Mouse (Mus musculus) midbrain, embryonic 13.5 days (tissue): ENCODE data around the gene Mocs3. TPM values are rescaled to one million over a fixed set of nuclear protein-coding genes. Genes with fewer than 3 reads are reported as not detected.

Source experiments
- ATAC-seq: fragments of 200-750 bp; cut with Nextera tagmentation; 2 replicates; pipeline ENCODE4 v1.8.0; 2017; ENCODE audit warnings: mild to moderate bottlenecking, moderate TSS enrichment, moderate library complexity
- H3K27ac ChIP-seq: fragments of 300-500 bp; sonication (generic); 2 replicates; pipeline ENCODE4 v1.5.1; 2015; ENCODE audit warnings: inconsistent platforms, mild to moderate bottlenecking, moderate library complexity
- H3K27me3 ChIP-seq: fragments of 300-500 bp; sonication (generic); 2 replicates; pipeline ENCODE4 v1.6.1; 2015; ENCODE audit warnings: mild to moderate bottlenecking, inconsistent platforms
- H3K36me3 ChIP-seq: fragments of 300-500 bp; sonication (generic); 2 replicates; pipeline ENCODE4 v1.6.1; 2015; ENCODE audit warnings: mild to moderate bottlenecking, inconsistent platforms
- H3K4me1 ChIP-seq: fragments of 300-500 bp; sonication (generic); replicated peaks from 2 replicates; pipeline ENCODE4 v1.6.1; 2015; ENCODE audit warnings: inconsistent platforms
- H3K4me2 ChIP-seq: fragments of 300-500 bp; sonication (generic); replicated peaks from 2 replicates; pipeline ENCODE4 v1.6.1; 2015; ENCODE audit warnings: moderate library complexity, mild to moderate bottlenecking, inconsistent platforms
- H3K4me3 ChIP-seq: fragments of 300-500 bp; sonication (generic); replicated peaks from 2 replicates; pipeline ENCODE4 v1.5.1; 2015; ENCODE audit warnings: mild to moderate bottlenecking, inconsistent platforms
- H3K9ac ChIP-seq: fragments of 300-500 bp; sonication (generic); replicated peaks from 2 replicates; pipeline ENCODE4 v1.6.1; 2015; ENCODE audit warnings: mild to moderate bottlenecking, inconsistent platforms
- H3K9me3 ChIP-seq: fragments of 300-500 bp; sonication (generic); 2 replicates; pipeline ENCODE4 v1.6.1; 2016; ENCODE audit warnings: mild to moderate bottlenecking, inconsistent platforms
- WGBS: fragments of 180-500 bp; shearing (Covaris S2); methylation state at CpG from one replicate; pipeline ENCODE4 v1.1.7; 2015; 5-methylcytosine and 5-hydroxymethylcytosine counted together
- polyA plus RNA-seq: library from polyadenylated mRNA; unstranded; fragments of >200 nt; fragmentation: Nextera tagmentation; extraction: Ambion mirVana; gene quantifications from 2 replicates; pipeline ENCODE4 v1.2.1, GENCODE M21; 2015

Mocs3 gene
- polyA plus RNA-seq, 1 experiment from 2014 or later = 8.7 TPM

DNA sequence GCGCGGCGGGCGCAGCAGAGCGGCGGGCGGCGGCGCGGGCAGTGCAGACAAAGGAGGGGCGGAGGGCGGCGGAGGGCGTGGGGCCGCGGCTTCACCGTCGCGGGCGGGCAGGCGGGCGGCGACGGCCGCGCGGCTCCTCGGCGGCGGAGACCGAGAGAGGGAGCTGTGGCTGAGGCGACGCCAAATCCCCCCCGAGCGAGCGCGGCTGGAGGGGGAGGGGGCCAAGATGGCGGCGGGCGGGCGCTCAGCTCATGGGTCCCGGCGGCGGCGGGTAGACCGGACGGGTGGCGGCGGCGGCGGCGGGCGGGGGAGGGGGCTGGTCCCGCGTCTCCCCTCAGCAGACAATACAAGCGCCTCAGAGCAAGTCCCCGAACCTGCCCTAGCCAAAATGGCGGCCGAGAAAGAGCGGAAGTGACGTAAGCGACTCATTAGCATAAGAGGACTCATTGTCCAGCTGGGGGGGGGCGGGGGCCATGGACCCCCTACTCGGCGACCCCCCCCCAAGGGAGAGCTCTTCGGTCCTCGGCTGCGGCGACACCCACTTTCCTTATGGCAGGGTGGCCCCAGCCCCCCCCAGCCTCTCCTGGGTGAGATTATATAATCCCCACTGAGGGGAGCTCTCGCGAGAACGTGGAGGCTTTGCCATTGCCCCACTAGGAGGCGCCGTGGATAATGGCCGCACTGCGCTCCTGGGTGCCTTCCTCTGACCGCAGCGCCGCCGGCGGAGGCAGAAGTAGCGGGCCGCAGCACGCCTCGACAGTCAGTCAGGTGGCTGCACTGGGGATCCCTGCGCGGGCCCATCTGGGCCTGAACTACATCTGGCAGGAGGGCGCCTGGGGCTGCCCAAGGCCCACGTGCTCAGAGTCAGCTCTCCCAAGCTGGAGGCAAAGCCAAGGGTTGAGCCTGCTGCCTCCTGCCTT lies 23.4 kb upstream of the Mocs3 start, which contains the start of gene Adnp:
Gene Adnp (minus strand): TSS at position 388 of the 920 bp plus-strand sequence.
- peak within 1 kb of the TSS; percentile 99 for H3K4me3 ChIP-seq
- peak within 1 kb of the TSS; percentile 99 for H3K27ac ChIP-seq
- under 1% methylated on average over 40 of the region's 89 CpGs for WGBS
- peak within 1 kb of the TSS; percentile 87 for H3K4me2 ChIP-seq
- ATAC-seq = peak; percentile 92
- H3K9ac ChIP-seq = peak within 1 kb of the TSS; percentile 100
- peaks cover 38% of the 10 kb centered on the region for H3K36me3 ChIP-seq
- peaks cover 29% of the 10 kb centered on the region for H3K4me1 ChIP-seq
- H3K9me3 ChIP-seq = no peaks in the 10 kb centered on the region
- no peaks in the 10 kb centered on the region for H3K27me3 ChIP-seq

DNA sequence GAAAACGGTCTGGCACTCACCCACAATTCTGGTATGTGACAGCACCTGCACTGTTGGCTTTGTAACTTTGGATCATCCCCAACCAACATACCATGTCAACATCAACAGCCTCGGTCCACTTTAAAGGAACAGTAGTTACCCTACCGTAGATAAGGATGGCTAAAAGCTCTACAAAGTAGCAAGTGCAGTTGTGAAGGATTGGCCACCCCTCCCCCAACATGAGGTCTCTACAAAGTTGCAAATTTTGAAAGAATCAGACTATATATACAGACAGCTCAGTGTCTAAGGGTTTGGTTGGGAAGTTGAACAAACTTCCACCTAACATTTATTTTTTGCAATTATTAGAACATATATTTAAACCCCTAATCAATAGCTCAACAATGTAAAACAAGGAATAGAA lies 22.5 kb upstream of the Mocs3 start:
- H3K4me2 ChIP-seq = peak overlapping the region; percentile 87; the same call in 1 of the 2 replicates
- 0 out of 2 replicates have a peak, but pooled peaks have one; percentile 1 for ATAC-seq
- H3K9ac ChIP-seq = no peak overlapping the region
- H3K9me3 ChIP-seq = no peaks in the 10 kb centered on the region
- peaks cover 21% of the 10 kb centered on the region for H3K4me1 ChIP-seq
- H3K27ac ChIP-seq = peak overlapping the region; percentile 99
- H3K27me3 ChIP-seq = no peaks in the 10 kb centered on the region
- no peak overlapping the region for H3K4me3 ChIP-seq
- WGBS = 91% methylated on average over 3 of the region's 3 CpGs
- H3K36me3 ChIP-seq = peaks cover 44% of the 10 kb centered on the region

DNA sequence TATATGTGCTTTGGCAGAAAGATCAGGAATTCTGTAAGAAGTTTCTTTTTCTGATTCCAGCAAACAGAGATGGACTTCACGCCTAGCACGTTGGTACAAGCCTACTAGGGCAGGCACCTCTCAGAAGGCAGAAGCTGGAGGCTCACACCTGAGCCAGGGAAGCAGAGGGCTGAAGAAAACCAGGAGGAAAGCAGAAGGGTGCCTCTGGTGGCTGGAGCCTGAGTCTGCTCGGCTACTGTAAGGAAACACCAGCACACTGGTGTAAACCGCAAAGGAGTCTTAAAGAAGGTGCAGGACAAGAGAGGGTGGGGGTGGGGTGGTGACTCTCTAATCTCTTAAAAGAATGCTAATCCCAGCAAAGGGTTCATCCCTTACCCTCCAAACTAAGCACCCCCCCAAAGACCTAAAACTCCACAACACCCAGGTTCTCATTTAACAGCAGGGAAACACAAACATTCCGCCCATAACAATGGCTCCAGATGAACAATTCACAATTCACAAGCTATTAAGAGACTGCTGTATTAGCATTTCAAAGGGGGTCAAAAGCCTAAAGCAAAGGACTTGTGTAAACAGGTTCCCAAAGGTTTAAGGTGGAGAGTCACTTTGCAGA lies 16.5 kb upstream of the Mocs3 start:
- H3K9ac ChIP-seq = no peak overlapping the region
- no peak overlapping the region for H3K27ac ChIP-seq
- ATAC-seq = no peak
- H3K36me3 ChIP-seq = peaks cover 90% of the 10 kb centered on the region
- 43% methylated on average over 5 of the region's 5 CpGs for WGBS
- no peak overlapping the region for H3K4me2 ChIP-seq
- H3K4me1 ChIP-seq = no peaks in the 10 kb centered on the region
- no peaks in the 10 kb centered on the region for H3K27me3 ChIP-seq
- H3K4me3 ChIP-seq = no peak overlapping the region
- no peaks in the 10 kb centered on the region for H3K9me3 ChIP-seq

DNA sequence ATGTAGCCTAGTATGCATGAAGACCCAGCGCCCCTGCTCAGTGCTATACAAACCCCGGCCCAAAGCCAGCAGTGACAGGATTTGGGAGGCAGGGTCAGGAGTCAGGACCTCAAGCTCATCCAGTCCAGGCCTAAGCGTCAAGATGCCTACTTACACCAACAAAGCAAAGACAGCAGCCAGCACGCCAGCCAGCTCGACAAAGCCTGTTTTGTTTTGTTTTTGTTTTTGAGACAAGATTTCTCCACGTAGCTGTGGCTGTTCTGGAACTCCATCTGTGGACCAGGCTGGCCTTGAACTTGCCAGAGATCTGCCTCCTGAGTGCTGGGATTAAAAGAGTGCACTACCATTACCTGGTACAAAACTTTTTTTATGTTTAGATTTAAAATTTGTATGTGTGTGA lies 7.1 kb upstream of the Mocs3 start:
- peaks cover 76% of the 10 kb centered on the region for H3K36me3 ChIP-seq
- ATAC-seq = no peak
- 86% methylated on average over 6 of the region's 6 CpGs for WGBS

DNA sequence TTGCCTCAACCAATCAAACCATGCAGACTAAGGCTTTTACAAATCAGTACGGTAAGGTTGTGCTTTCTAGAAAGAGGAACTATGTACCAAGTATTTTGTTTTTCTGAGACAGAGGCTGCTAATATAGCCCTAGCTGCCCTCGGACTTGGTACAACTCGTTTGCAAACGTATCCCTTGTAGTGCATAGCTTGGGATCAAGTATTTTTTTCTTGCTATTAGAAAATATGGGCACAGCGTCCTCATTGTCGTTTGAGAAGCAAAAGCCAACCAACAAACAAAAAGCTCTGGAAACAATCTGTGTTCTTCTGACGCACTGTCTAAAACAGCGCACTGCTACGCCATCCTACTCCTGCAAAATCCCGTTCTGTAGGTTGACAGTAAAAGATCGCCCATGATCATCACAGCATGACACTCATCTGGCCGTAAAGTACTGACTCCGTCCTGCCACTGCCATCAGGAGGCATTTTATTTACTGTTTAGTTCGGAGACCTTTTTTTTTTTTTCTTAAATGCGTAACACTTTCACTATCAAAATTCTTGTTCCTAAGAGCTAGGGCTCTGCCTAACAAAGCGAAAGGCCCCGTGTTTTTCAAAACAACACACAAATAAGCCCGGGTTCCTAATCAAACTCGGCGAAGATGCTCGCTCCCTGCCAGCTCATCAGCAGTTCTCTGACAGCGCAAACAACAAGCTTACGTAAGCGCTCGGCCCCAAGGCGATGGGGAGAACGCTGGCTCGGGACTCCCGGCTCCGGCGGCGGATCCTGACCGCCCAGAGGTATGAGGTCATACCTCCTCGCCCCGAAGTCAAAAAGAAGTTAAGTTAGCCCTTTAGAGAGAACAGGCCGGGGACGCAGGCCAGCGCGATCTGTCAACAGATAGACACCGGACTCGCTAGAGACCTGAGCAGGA lies 1.1 kb upstream of the Mocs3 start:
- peaks cover 39% of the 10 kb centered on the region for H3K36me3 ChIP-seq
- peak; percentile 58 for ATAC-seq
- H3K9ac ChIP-seq = peak overlapping the region; percentile 97
- WGBS = 22% methylated on average over 41 of the region's 41 CpGs
- no peaks in the 10 kb centered on the region for H3K27me3 ChIP-seq
- peaks cover 49% of the 10 kb centered on the region for H3K4me1 ChIP-seq
- peak overlapping the region; percentile 90 for H3K27ac ChIP-seq
- H3K4me2 ChIP-seq = peak overlapping the region; percentile 100
- H3K4me3 ChIP-seq = peak overlapping the region; percentile 100
- H3K9me3 ChIP-seq = no peaks in the 10 kb centered on the region

More for the DNA sequence above, 7.1 kb upstream of the Mocs3 start:
- H3K9ac ChIP-seq = no peak overlapping the region
- no peak overlapping the region for H3K4me3 ChIP-seq
- no peaks in the 10 kb centered on the region for H3K9me3 ChIP-seq
- H3K4me2 ChIP-seq = no peak overlapping the region
- H3K4me1 ChIP-seq = peaks cover 7% of the 10 kb centered on the region
- H3K27me3 ChIP-seq = no peaks in the 10 kb centered on the region
- H3K27ac ChIP-seq = no peak overlapping the region

DNA sequence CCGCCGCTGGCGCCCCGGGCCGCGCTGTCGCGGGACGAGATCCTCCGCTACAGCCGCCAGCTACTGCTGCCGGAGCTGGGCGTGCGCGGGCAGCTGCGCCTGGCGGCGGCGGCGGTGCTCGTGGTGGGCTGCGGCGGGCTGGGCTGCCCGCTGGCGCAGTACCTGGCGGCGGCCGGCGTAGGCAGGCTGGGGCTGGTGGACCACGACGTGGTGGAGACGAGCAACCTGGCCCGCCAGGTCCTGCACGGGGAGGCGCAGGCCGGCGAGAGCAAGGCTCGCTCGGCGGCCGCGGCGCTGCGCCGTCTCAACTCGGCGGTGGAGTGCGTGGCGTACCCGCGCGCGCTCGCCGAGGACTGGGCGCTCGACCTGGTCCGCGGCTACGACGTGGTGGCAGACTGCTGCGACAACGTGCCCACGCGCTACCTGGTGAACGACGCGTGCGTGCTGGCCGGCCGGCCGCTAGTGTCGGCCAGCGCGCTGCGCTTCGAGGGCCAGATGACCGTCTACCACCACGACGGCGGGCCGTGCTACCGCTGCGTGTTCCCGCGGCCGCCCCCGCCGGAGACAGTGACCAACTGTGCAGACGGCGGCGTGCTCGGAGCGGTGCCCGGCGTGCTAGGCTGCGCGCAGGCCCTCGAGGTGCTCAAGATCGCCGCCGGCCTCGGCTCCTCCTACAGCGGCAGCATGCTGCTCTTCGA lies 500 bp downstream of the Mocs3 start:
- H3K4me1 ChIP-seq = peaks cover 49% of the 10 kb centered on the region
- H3K27ac ChIP-seq = peak overlapping the region; percentile 90
- peak overlapping the region; percentile 100 for H3K4me3 ChIP-seq
- peaks cover 30% of the 10 kb centered on the region for H3K36me3 ChIP-seq
- peak overlapping the region; percentile 97 for H3K9ac ChIP-seq
- H3K4me2 ChIP-seq = peak overlapping the region; percentile 100
- peak; percentile 82 for ATAC-seq
- no peaks in the 10 kb centered on the region for H3K9me3 ChIP-seq
- H3K27me3 ChIP-seq = no peaks in the 10 kb centered on the region
- 4% methylated on average over 76 of the region's 105 CpGs for WGBS

DNA sequence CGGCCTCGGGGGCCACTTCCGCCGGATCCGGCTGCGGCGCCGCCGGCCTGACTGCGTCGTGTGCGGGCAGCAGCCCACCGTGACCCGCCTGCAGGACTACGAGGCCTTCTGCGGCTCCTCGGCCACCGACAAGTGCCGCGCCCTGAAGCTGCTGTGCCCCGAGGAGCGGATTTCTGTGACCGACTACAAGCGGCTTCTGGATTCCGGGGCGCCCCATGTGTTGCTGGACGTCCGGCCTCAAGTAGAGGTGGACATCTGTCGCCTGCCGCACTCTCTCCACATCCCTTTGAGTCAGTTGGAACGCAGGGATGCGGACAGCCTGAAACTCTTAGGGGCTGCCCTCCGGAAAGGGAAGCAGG lies 1.0 kb downstream of the Mocs3 start:
- Histone ChIP-seq H3K27me3 (no peaks in the 10 kb centered on the region), H3K4me2 (peak overlapping the region; percentile 100), H3K9me3 (no peaks in the 10 kb centered on the region), H3K4me1 (peaks cover 49% of the 10 kb centered on the region), H3K36me3 (peaks cover 24% of the 10 kb centered on the region), H3K9ac (peak overlapping the region; percentile 97), H3K4me3 (peak overlapping the region; percentile 100), H3K27ac (no peak overlapping the region)
- WGBS = 66% methylated on average over 33 of the region's 33 CpGs
- ATAC-seq = no peak

DNA sequence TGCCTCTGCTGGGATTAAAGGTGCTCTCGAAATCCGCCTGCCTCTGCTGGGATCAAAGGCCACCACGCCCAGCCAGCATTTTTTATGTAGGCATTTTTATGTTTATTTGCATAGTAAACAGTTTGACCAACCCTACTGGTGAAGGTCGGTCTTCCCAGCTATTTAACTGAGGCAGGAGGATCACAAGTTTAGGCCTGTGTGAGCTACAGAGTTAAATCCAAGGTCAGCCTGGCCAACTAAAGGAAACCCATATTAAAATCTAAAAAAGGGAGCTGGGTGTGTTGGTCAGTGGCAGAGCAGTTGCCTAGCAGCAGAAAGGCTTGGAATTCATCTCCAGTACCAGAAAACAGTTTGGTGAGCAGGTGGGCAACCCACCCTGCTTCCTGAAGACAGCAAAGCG lies 2.9 kb downstream of the Mocs3 start:
- Histone ChIP-seq H3K9me3 (no peaks in the 10 kb centered on the region), H3K27ac (no peak overlapping the region), H3K4me2 (no peak overlapping the region), H3K27me3 (no peaks in the 10 kb centered on the region), H3K4me1 (peaks cover 43% of the 10 kb centered on the region), H3K36me3 (peaks cover 20% of the 10 kb centered on the region), H3K9ac (no peak overlapping the region), H3K4me3 (no peak overlapping the region)
- no peak for ATAC-seq
- 91% methylated on average over 5 of the region's 5 CpGs for WGBS

DNA sequence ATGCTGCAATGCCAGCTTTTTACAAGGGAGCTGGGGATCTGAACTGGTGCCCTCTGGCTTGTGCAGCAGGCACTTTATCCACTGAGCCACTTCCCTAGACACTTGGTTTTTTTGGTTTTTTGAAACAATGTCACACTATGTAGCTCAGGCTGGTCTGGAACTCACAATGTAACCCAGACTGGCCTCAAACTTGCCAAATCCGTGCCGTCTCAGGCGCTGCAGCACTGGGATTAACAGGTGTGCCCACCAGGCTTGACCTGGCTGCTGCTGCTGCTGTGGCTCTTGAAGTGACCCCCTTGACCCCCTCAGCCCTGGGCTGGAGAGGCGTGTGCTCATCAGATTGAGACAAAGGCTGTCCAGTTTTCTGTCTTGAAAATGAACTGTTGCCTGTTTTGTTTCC lies 7.9 kb downstream of the Mocs3 start:
- Histone ChIP-seq H3K4me1 (0 out of 2 replicates have a peak, but pooled peaks cover 6% of the 10 kb centered on the region), H3K4me2 (no peak overlapping the region), H3K36me3 (peaks cover 17% of the 10 kb centered on the region), H3K9ac (no peak overlapping the region), H3K9me3 (no peaks in the 10 kb centered on the region), H3K27me3 (no peaks in the 10 kb centered on the region), H3K4me3 (no peak overlapping the region), H3K27ac (no peak overlapping the region)
- ATAC-seq = no peak
- 90% methylated on average over 4 of the region's 4 CpGs for WGBS

DNA sequence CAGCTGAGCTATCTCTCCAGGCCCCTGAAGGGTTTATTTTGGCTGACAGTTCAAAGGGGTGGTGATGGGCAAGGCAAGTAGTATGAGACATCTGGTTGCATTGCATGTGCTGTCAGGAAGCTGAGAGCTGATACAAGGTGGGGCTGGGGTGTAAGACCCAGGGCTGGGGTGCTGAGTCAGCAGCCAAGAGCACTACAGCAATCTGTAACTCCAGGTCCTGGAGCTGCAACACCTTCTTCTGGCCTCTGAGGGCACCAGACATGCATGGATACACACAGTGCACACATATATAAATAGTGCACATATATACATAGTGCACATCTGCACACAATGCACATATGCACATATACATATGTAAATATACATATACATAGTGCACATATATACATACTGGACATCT lies 12.4 kb downstream of the Mocs3 start:
- Histone ChIP-seq H3K36me3 (no peaks in the 10 kb centered on the region), H3K4me3 (no peak overlapping the region), H3K27ac (no peak overlapping the region), H3K4me1 (no peaks in the 10 kb centered on the region), H3K27me3 (no peaks in the 10 kb centered on the region), H3K9ac (no peak overlapping the region), H3K9me3 (no peaks in the 10 kb centered on the region), H3K4me2 (no peak overlapping the region)
- ATAC-seq = no peak

DNA sequence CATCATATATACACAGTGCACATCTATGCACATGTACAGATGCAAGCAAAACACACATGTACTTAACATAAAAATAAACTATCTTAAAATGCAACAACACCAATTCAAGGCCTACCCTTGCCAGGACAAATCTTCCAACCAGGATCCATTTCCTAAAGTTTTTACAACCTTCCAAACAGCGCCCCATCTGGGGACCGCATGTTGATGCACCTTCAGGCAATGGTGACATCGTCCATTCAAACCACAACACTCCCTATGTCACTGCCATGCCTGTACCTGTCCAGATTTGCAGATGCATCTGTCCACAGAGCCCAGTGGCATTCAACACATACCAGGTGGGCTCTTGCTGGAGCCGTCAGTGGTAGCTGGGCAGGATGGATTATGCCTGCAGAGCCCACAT lies 12.9 kb downstream of the Mocs3 start:
- no peaks in the 10 kb centered on the region for H3K9me3 ChIP-seq
- H3K4me3 ChIP-seq = no peak overlapping the region
- no peaks in the 10 kb centered on the region for H3K36me3 ChIP-seq
- H3K4me2 ChIP-seq = no peak overlapping the region
- ATAC-seq = no peak
- H3K27me3 ChIP-seq = no peaks in the 10 kb centered on the region
- 79% methylated on average over 4 of the region's 4 CpGs for WGBS
- no peak overlapping the region for H3K27ac ChIP-seq
- H3K9ac ChIP-seq = no peak overlapping the region
- no peaks in the 10 kb centered on the region for H3K4me1 ChIP-seq
